Mouse (Mus musculus) erythroblast, embryonic 14.5 days (primary cell): ENCODE results near the gene Soga1. TPM values are rescaled to one million over a fixed set of nuclear protein-coding genes. Genes with fewer than 3 reads are reported as not detected.

Experiments
- H3K27me3 ChIP-seq: 2 replicates; pipeline ENCODE4 v1.6.1; 2012; ENCODE audit warnings: inconsistent platforms; ENCODE audit not compliant: control insufficient read depth
- H3K36me3 ChIP-seq: 2 replicates; pipeline ENCODE4 v1.6.1; 2012; ENCODE audit warnings: mild to moderate bottlenecking, inconsistent platforms; ENCODE audit not compliant: control insufficient read depth
- H3K4me1 ChIP-seq: 2 replicates; pipeline ENCODE4 v1.6.1; 2012; ENCODE audit warnings: inconsistent platforms; ENCODE audit not compliant: control insufficient read depth
- H3K4me3 ChIP-seq: replicated peaks from 2 replicates; pipeline ENCODE3; 2012; ENCODE audit warnings: moderate library complexity, mild to moderate bottlenecking, inconsistent platforms
- H3K9me3 ChIP-seq: 2 replicates; pipeline ENCODE4 v1.6.1; 2012; ENCODE audit warnings: low read length, inconsistent platforms, mixed read lengths; ENCODE audit not compliant: control insufficient read depth
- GATA1 ChIP-seq: IDR thresholded peaks from 2 replicates; pipeline ENCODE4 v1.6.1; 2012; ENCODE audit warnings: low read length, inconsistent platforms, mixed read lengths
- TAL1 ChIP-seq: IDR thresholded peaks from 3 replicates; pipeline ENCODE4 v1.6.1; 2012; ENCODE audit warnings: low read length, inconsistent platforms, mixed read lengths
- polyA plus RNA-seq: library from polyadenylated mRNA; stranded (reverse); fragments of >175 nt; gene quantifications from 2 replicates; pipeline ENCODE4 v1.2.3, GENCODE M21; 2012

Gene Soga1
- polyA plus RNA-seq, 1 experiment, result 0.14 TPM

- TF ChIP-seq GATA1 (no peak), TAL1 (no peak)
- no peaks in the 10 kb centered on the region for H3K36me3 ChIP-seq
- no peaks in the 10 kb centered on the region for H3K9me3 ChIP-seq
- H3K4me1 ChIP-seq, result peaks cover 3% of the 10 kb centered on the region; the same call in 1 of the 2 replicates
- H3K27me3 ChIP-seq, result no peaks in the 10 kb centered on the region; the same call in 1 of the 2 replicates
- H3K4me3 ChIP-seq, result no peak overlapping the region
Measured at GRCm38 (mm10) chr2:157068701-157069354, 10.2 kb downstream of the Soga1 start.

- H3K27me3 ChIP-seq, result no peaks in the 10 kb centered on the region; the same call in 1 of the 2 replicates
- H3K4me3 ChIP-seq, result no peak overlapping the region
- H3K36me3 ChIP-seq, result no peaks in the 10 kb centered on the region
- no peak for TF ChIP-seq TAL1
- TF ChIP-seq GATA1, result no peak
- H3K9me3 ChIP-seq, result no peaks in the 10 kb centered on the region
- peaks cover 3% of the 10 kb centered on the region; the same call in 1 of the 2 replicates for H3K4me1 ChIP-seq
Measured at GRCm38 (mm10) chr2:157066731-157067430, 12.2 kb downstream of the Soga1 start.

GRCm38 (mm10) chr2:157065879-157066226 is 13.2 kb downstream of the Soga1 start:
- TF ChIP-seq TAL1, result no peak
- no peak for TF ChIP-seq GATA1
- Histone ChIP-seq H3K27me3 (no peaks in the 10 kb centered on the region), H3K9me3 (no peaks in the 10 kb centered on the region), H3K36me3 (no peaks in the 10 kb centered on the region), H3K4me3 (no peak overlapping the region), H3K4me1 (no peaks in the 10 kb centered on the region)

- no peak; the same call in 2 of the 3 replicates for TF ChIP-seq TAL1
- no peak for TF ChIP-seq GATA1
- no peaks in the 10 kb centered on the region for H3K36me3 ChIP-seq
- no peak overlapping the region for H3K4me3 ChIP-seq
- H3K27me3 ChIP-seq, result no peaks in the 10 kb centered on the region
- H3K9me3 ChIP-seq, result no peaks in the 10 kb centered on the region
- H3K4me1 ChIP-seq, result no peaks in the 10 kb centered on the region
Measured at GRCm38 (mm10) chr2:157064978-157065878, 13.8 kb downstream of the Soga1 start.

GRCm38 (mm10) chr2:157064136-157064535 is 14.9 kb downstream of the Soga1 start:
- no peaks in the 10 kb centered on the region for H3K36me3 ChIP-seq

GRCm38 (mm10) chr2:157063241-157063700 is 15.8 kb downstream of the Soga1 start:
- Histone ChIP-seq H3K9me3 (no peaks in the 10 kb centered on the region), H3K27me3 (no peaks in the 10 kb centered on the region), H3K36me3 (no peaks in the 10 kb centered on the region), H3K4me3 (no peak overlapping the region), H3K4me1 (peaks cover 4% of the 10 kb centered on the region)
- TF ChIP-seq TAL1, result no peak
- no peak for TF ChIP-seq GATA1

More at GRCm38 (mm10) chr2:157064136-157064535, 14.9 kb downstream of the Soga1 start:
- Histone ChIP-seq H3K4me3 (no peak overlapping the region), H3K27me3 (no peaks in the 10 kb centered on the region), H3K9me3 (no peaks in the 10 kb centered on the region), H3K4me1 (no peaks in the 10 kb centered on the region)
- TF ChIP-seq TAL1 (no peak), GATA1 (no peak)

GRCm38 (mm10) chr2:157060557-157061305 is 18.3 kb downstream of the Soga1 start:
- TF ChIP-seq GATA1 (no peak), TAL1 (no peak)
- H3K27me3 ChIP-seq, result no peaks in the 10 kb centered on the region
- peaks cover 4% of the 10 kb centered on the region for H3K4me1 ChIP-seq
- H3K36me3 ChIP-seq, result no peaks in the 10 kb centered on the region
- H3K9me3 ChIP-seq, result no peaks in the 10 kb centered on the region
- no peak overlapping the region for H3K4me3 ChIP-seq

- Histone ChIP-seq H3K9me3 (no peaks in the 10 kb centered on the region), H3K4me1 (peaks cover 4% of the 10 kb centered on the region), H3K4me3 (no peak overlapping the region), H3K36me3 (no peaks in the 10 kb centered on the region), H3K27me3 (no peaks in the 10 kb centered on the region)
- TF ChIP-seq TAL1 (no peak), GATA1 (no peak)
Measured at GRCm38 (mm10) chr2:157060037-157060436, 19.0 kb downstream of the Soga1 start.
